Mouse (Mus musculus): ENCODE data around the gene Mdm2. TPM values are rescaled to one million over a fixed set of nuclear protein-coding genes. Genes with fewer than 3 reads are reported as not detected.

Gene Mdm2
- total RNA-seq, 2 experiments from 2014 or later: 45.6 to 58.8 TPM

DNA sequence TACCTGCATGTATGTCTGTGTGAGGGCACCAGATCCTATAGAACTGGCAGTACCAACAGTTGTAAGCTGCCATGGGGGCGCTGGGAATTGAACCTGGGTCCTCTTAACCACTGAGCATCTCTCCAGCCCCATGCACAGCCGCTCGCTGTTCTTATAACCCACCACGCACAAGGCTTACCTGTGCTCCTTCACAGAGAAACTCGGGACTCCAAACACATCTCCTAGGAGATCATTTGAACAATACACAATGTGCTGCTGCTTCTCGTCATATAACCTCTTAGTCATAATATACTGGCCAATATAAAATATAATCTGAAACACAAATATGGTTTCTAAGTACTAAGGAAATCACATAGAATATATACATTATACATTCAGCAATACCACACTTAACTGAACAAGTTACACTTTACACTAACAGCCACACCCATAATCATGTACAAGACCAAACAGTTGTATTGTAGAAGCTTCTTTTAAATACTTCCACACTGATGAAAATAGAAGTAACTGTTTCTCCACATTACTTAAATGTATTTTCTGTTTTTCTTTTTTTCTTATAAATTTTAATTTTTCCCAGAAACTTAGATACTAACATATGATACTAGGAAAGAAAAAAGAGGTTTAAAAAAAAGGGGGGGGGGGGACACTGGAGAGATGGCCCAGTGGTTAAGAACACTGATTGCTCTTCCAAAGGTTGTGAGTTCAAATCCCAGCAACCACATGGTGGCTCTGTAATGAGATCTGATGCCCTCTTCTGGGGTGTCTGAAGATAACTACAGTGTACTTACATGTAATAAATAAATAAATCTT lies 8.3 kb downstream of the Mdm2 start:
- no peak for ATAC-seq (replicated peaks; ENCODE audit: low FRiP score, low TSS enrichment, poor library complexity, severe bottlenecking)

GRCm38 (mm10) chr10:117701034-117701829 lies 9.3 kb downstream of the Mdm2 start:
- ATAC-seq (replicated peaks; ENCODE audit: low FRiP score, low TSS enrichment, poor library complexity, severe bottlenecking): no peak

GRCm38 (mm10) chr10:117700450-117700849 lies 10.1 kb downstream of the Mdm2 start:
- ATAC-seq (replicated peaks; ENCODE audit: low FRiP score, low TSS enrichment, poor library complexity, severe bottlenecking): no peak

- ATAC-seq (replicated peaks; ENCODE audit: low FRiP score, low TSS enrichment, poor library complexity, severe bottlenecking): no peak
Observed at GRCm38 (mm10) chr10:117699914-117700313, 10.6 kb downstream of the Mdm2 start.

GRCm38 (mm10) chr10:117698313-117699138 lies 12.0 kb downstream of the Mdm2 start:
- no peak for ATAC-seq (replicated peaks; ENCODE audit: low FRiP score, low TSS enrichment, poor library complexity, severe bottlenecking)

GRCm38 (mm10) chr10:117697561-117698115 lies 12.9 kb downstream of the Mdm2 start:
- peak; percentile 61; the same call in 1 of the 2 replicates for ATAC-seq (replicated peaks; ENCODE audit: low FRiP score, low TSS enrichment, poor library complexity, severe bottlenecking)

- no peak for ATAC-seq (replicated peaks; ENCODE audit: low FRiP score, low TSS enrichment, poor library complexity, severe bottlenecking)
Observed at GRCm38 (mm10) chr10:117696827-117697560, 13.6 kb downstream of the Mdm2 start.

- no peak for ATAC-seq (replicated peaks; ENCODE audit: low FRiP score, low TSS enrichment, poor library complexity, severe bottlenecking)
Observed at GRCm38 (mm10) chr10:117696021-117696826, 14.3 kb downstream of the Mdm2 start.

- ATAC-seq (replicated peaks; ENCODE audit: low FRiP score, low TSS enrichment, poor library complexity, severe bottlenecking): no peak
Observed at GRCm38 (mm10) chr10:117695605-117696004, 15.0 kb downstream of the Mdm2 start.

- ATAC-seq (replicated peaks; ENCODE audit: low FRiP score, low TSS enrichment, poor library complexity, severe bottlenecking): no peak
Observed at GRCm38 (mm10) chr10:117695027-117695426, 15.5 kb downstream of the Mdm2 start.

- no peak for ATAC-seq (replicated peaks; ENCODE audit: low FRiP score, low TSS enrichment, poor library complexity, severe bottlenecking)
Observed at GRCm38 (mm10) chr10:117694255-117694953, 16.2 kb downstream of the Mdm2 start.

DNA sequence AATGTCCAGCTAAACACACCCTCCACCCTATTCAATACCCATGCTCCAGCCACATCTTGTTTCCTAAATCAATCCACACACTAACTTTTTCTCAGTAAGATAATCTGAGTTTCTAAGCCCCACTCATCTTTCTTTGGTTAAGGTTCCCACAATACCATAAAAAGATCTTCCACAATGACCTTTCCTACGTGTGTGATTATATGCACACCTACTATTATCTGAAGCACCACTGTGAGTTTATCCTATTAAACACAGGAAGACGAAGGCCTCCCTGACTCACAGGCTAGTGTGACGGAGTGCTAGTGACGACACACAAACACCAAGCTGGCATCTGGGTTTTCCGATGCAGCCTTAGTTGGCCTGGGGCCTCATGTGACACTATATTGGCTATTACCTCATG lies 17.6 kb downstream of the Mdm2 start:
- ATAC-seq (replicated peaks; ENCODE audit: low FRiP score, low TSS enrichment, poor library complexity, severe bottlenecking): no peak

- ATAC-seq (replicated peaks; ENCODE audit: low FRiP score, low TSS enrichment, poor library complexity, severe bottlenecking): no peak
Observed at GRCm38 (mm10) chr10:117692173-117692572, 18.4 kb downstream of the Mdm2 start.

DNA sequence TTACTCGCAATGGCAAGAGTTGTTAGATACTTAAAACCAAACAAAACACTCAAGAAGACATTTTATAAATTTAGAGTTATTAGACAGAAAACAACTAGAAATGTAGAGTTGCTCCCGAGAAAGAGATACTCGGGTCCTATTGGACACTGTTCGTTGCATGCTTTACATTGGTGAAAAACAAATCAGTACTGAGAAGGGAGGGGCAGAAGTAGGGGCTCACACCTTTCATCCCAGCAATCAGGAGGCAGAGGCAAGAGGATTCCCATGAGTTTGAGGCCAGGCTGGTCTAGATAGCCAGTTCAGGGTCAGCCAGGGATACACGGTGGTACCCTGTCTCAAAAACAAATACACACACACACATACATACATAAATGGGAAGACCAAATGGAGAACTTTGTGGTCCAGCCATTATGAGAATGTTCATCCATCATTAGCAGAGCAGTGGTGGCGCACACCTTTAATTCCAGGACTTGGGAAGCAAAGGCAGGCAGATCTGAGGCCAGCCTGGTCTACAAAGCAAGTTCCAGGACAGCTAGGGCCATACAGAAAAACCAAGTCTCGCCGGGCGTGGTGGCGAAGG lies 19.1 kb downstream of the Mdm2 start:
- no peak for ATAC-seq (replicated peaks; ENCODE audit: low FRiP score, low TSS enrichment, poor library complexity, severe bottlenecking)

DNA sequence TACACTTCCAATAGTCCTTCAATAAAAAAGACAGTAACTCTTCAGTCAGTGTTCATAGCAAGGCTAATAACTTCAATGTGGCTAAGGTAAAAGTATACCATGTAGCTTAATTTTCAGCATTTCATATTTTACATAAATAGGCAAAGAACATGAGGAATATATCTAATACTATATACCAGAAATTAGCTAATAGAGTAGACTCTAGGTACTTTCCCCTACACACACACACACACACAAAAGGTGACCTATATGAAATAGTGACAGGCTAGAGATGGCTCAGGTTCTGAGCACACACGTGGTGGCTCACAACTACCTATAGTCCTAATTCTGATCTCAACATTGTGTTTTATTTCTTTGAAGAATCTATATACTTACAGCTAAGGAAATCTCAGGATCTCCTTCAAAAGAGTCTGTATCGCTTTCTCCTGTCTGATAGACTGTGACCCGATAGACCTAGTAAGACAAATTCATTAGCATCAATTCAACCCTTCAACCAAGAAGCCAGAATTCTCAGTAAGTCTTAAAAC lies 19.7 kb downstream of the Mdm2 start:
- ATAC-seq (replicated peaks; ENCODE audit: low FRiP score, low TSS enrichment, poor library complexity, severe bottlenecking): no peak

- ATAC-seq (replicated peaks; ENCODE audit: low FRiP score, low TSS enrichment, poor library complexity, severe bottlenecking): no peak
Observed at GRCm38 (mm10) chr10:117690101-117690352, 20.5 kb downstream of the Mdm2 start.

Data from megakaryocyte-erythroid progenitor cell, adult 5-6 weeks (primary cell).